Mouse (Mus musculus) MEL (cell line): ENCODE measurements at regions not wholly inside any gene's neighbourhood (a gene's known extent, or its start where the extent isn't known, plus 50 kb on each side); places are given as distances from the start of the nearest gene placed in this dataset.

ENCODE experiments used
- DNase-seq: peaks from one replicate; pipeline ENCODE4 v3.0.0; 2011; ENCODE audit warnings: low read depth, low spot score
- H3K27ac ChIP-seq: 2 replicates; pipeline ENCODE4 v1.5.1; 2012; ENCODE audit warnings: low read depth, mild to moderate bottlenecking, control low read depth, low read length, moderate library complexity; ENCODE audit not compliant: control insufficient read depth
- H3K27me3 ChIP-seq, 2 experiments: fragments of 150-350 bp in 1 of 2; sonication (generic) in 1 of 2; 2 replicates each; pipeline ENCODE4 v1.6.1; 2012; ENCODE audit warnings: low read length in 2 of 2, mild to moderate bottlenecking in 2 of 2, improper control_type of control experiment in 1 of 2, moderate library complexity in 1 of 2; ENCODE audit not compliant: insufficient read depth in 2 of 2, control insufficient read depth in 1 of 2
- H3K36me3 ChIP-seq, 2 experiments: 2 replicates each; pipeline ENCODE4 v1.6.1; 2012 to 2014; ENCODE audit warnings: low read length in 2 of 2, improper control_type of control experiment in 1 of 2, inconsistent platforms in 1 of 2, mild to moderate bottlenecking in 1 of 2; ENCODE audit not compliant: insufficient read depth in 2 of 2, control insufficient read depth in 1 of 2
- H3K4me1 ChIP-seq, 2 experiments: fragments of 150-350 bp in 1 of 2; sonication (generic) in 1 of 2; 2 replicates each; pipeline ENCODE4 v1.6.1; 2012; ENCODE audit warnings: low read length in 2 of 2, improper control_type of control experiment in 1 of 2, mild to moderate bottlenecking in 1 of 2; ENCODE audit not compliant: insufficient read depth in 2 of 2, control insufficient read depth in 1 of 2
- H3K4me3 ChIP-seq, 2 experiments: fragments of 150-350 bp in 1 of 2; sonication (generic) in 1 of 2; 2 replicates each; pipeline ENCODE4 v1.5.1; 2012; ENCODE audit warnings: low read depth in 2 of 2, low read length in 2 of 2, mild to moderate bottlenecking in 2 of 2, moderate library complexity in 2 of 2, control low read depth in 1 of 2, improper control_type of control experiment in 1 of 2; ENCODE audit not compliant: control insufficient read depth in 1 of 2, insufficient read depth in 1 of 2
- H3K79me2 ChIP-seq: 2 replicates; pipeline ENCODE4 v1.6.1; 2012; ENCODE audit warnings: mild to moderate bottlenecking, low read length, moderate library complexity; ENCODE audit not compliant: control insufficient read depth, poor library complexity, insufficient read depth
- H3K9ac ChIP-seq: 2 replicates; pipeline ENCODE4 v1.6.1; 2012; ENCODE audit warnings: low read depth, mild to moderate bottlenecking, control low read depth, low read length, moderate library complexity; ENCODE audit not compliant: control insufficient read depth, poor library complexity, severe bottlenecking
- H3K9me3 ChIP-seq: fragments of 150-350 bp; sonication (generic); replicated peaks from 2 replicates; pipeline ENCODE4 v1.6.1; 2012; ENCODE audit warnings: mild to moderate bottlenecking, low read length, improper control_type of control experiment, moderate library complexity; ENCODE audit not compliant: insufficient read depth
- CHD2 ChIP-seq: IDR thresholded peaks from 2 replicates; pipeline ENCODE4 v1.6.1; 2011; ENCODE audit warnings: low read length, improper control_type of control experiment
- CTCF ChIP-seq, 3 experiments: IDR thresholded peaks in 2 of 3; conservative IDR thresholded peaks in 1 of 3; 2 replicates each; pipeline ENCODE4 v1.5.1; 2011 to 2012; ENCODE audit warnings: low read length in 3 of 3, low read depth in 2 of 3, mild to moderate bottlenecking in 2 of 3, improper control_type of control experiment in 1 of 3, inconsistent platforms in 1 of 3, mixed read lengths in 1 of 3, moderate library complexity in 1 of 3; ENCODE audit not compliant: control insufficient read depth in 1 of 3, insufficient read depth in 1 of 3, poor library complexity in 1 of 3, severe bottlenecking in 1 of 3
- E2F4 ChIP-seq: IDR thresholded peaks from 2 replicates; pipeline ENCODE4 v1.6.1; 2011; ENCODE audit warnings: low read depth, low read length, improper control_type of control experiment, borderline replicate concordance
- ELF1 ChIP-seq: IDR thresholded peaks from 2 replicates; pipeline ENCODE4 v1.6.1; 2014; ENCODE audit warnings: low read depth, mild to moderate bottlenecking, inconsistent platforms, low read length, improper control_type of control experiment, moderate library complexity
- EP300 ChIP-seq, 2 experiments: IDR thresholded peaks; 2 replicates each; pipeline ENCODE4 v1.6.1; 2011; ENCODE audit warnings: improper control_type of control experiment in 2 of 2, low read length in 2 of 2, low read depth in 1 of 2, mild to moderate bottlenecking in 1 of 2
- ETS1 ChIP-seq: IDR thresholded peaks from 2 replicates; pipeline ENCODE4 v1.6.1; 2012; ENCODE audit warnings: low read depth, mild to moderate bottlenecking, inconsistent platforms, low read length, improper control_type of control experiment, moderate library complexity
- MAFK ChIP-seq: IDR thresholded peaks from 2 replicates; pipeline ENCODE4 v1.6.1; 2011; ENCODE audit warnings: low read depth, mild to moderate bottlenecking, low read length, improper control_type of control experiment, borderline replicate concordance
- MAX ChIP-seq: IDR thresholded peaks from 2 replicates; pipeline ENCODE4 v1.6.1; 2011; ENCODE audit warnings: low read length, improper control_type of control experiment
- MAZ ChIP-seq: IDR thresholded peaks from 2 replicates; pipeline ENCODE4 v1.6.1; 2012; ENCODE audit warnings: low read depth, mild to moderate bottlenecking, inconsistent platforms, low read length, improper control_type of control experiment
- POLR2A ChIP-seq, 2 experiments: IDR thresholded peaks; 2 replicates each; pipeline ENCODE4 v1.6.1; 2011 to 2012; ENCODE audit warnings: low read length in 2 of 2, mild to moderate bottlenecking in 2 of 2, control low read depth in 1 of 2, improper control_type of control experiment in 1 of 2, low read depth in 1 of 2, moderate library complexity in 1 of 2; ENCODE audit not compliant: control insufficient read depth in 1 of 2, insufficient read depth in 1 of 2, poor library complexity in 1 of 2
- POLR2AphosphoS2 ChIP-seq: IDR thresholded peaks from 2 replicates; pipeline ENCODE4 v1.6.1; 2011; ENCODE audit warnings: low read length, improper control_type of control experiment
- POLR2AphosphoS5 ChIP-seq: IDR thresholded peaks from 2 replicates; pipeline ENCODE4 v1.6.1; 2012; ENCODE audit warnings: low read depth, borderline replicate concordance, mild to moderate bottlenecking, inconsistent platforms, low read length, moderate library complexity, mixed read lengths
- RAD21 ChIP-seq: IDR thresholded peaks from 2 replicates; pipeline ENCODE4 v1.6.1; 2011; ENCODE audit warnings: mild to moderate bottlenecking, low read depth, low read length, improper control_type of control experiment
- RCOR1 ChIP-seq: IDR thresholded peaks from 2 replicates; pipeline ENCODE4 v1.6.1; 2012; ENCODE audit warnings: low read depth, mild to moderate bottlenecking, inconsistent platforms, low read length, improper control_type of control experiment
- SMC3 ChIP-seq: IDR thresholded peaks from 2 replicates; pipeline ENCODE4 v1.6.1; 2011; ENCODE audit warnings: low read depth, low read length, improper control_type of control experiment
- TBP ChIP-seq: IDR thresholded peaks from 2 replicates; pipeline ENCODE4 v1.8.0; 2011; ENCODE audit warnings: low read depth, low read length, improper control_type of control experiment
- UBTF ChIP-seq: IDR thresholded peaks from 2 replicates; pipeline ENCODE4 v1.6.1; 2012; ENCODE audit warnings: low read depth, mild to moderate bottlenecking, inconsistent platforms, low read length, improper control_type of control experiment, moderate library complexity, borderline replicate concordance; ENCODE audit not compliant: insufficient read depth
- USF2 ChIP-seq, 2 experiments: IDR thresholded peaks; 2 replicates each; pipeline ENCODE4 v1.6.1; 2011 to 2012; ENCODE audit warnings: improper control_type of control experiment in 2 of 2, low read length in 2 of 2, borderline replicate concordance in 1 of 2, inconsistent platforms in 1 of 2, low read depth in 1 of 2, mild to moderate bottlenecking in 1 of 2; ENCODE audit not compliant: insufficient read depth in 1 of 2
- ZC3H11A ChIP-seq: IDR thresholded peaks from 2 replicates; pipeline ENCODE4 v1.6.1; 2012; ENCODE audit warnings: low read depth, mild to moderate bottlenecking, inconsistent platforms, low read length, improper control_type of control experiment
- ZMIZ1 ChIP-seq: IDR thresholded peaks from 2 replicates; pipeline ENCODE4 v1.6.1; 2012; ENCODE audit warnings: low read depth, mild to moderate bottlenecking, inconsistent platforms, low read length, improper control_type of control experiment, moderate library complexity
- ZNF384 ChIP-seq: IDR thresholded peaks from 2 replicates; pipeline ENCODE4 v1.6.1; 2012; ENCODE audit warnings: low read depth, mild to moderate bottlenecking, inconsistent platforms, low read length, improper control_type of control experiment

DNA sequence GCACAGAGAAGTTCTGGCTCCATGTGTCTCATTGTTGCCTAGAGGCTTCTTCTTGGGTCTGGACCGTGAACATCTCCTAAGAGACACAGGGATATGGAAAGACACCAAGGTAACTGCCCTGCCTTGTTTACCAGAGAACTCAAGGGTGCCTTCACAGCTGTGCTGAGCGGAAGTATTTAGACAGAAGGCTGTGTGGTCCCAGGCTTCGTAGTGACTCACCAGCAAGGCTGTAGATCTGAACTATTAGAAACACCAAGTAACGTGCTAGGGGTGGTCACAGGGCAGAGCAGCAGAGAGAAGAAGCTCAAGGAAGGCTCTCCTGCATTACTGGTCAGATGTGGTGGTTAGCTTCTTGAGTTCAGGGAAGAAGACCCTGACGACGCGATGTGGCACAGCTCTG is 51.6 kb upstream of the Lpp start:
- H3K9me3 ChIP-seq, result no peaks in the 10 kb centered on the region
- H3K79me2 ChIP-seq, result no peaks in the 10 kb centered on the region
- no peaks in the 10 kb centered on the region for H3K36me3 ChIP-seq
- no peak for TF ChIP-seq TBP
- TF ChIP-seq RAD21, result no peak
- no peak for TF ChIP-seq POLR2AphosphoS5
- TF ChIP-seq USF2 (IDR thresholded peaks at IDR 0.05; ENCODE audit: borderline replicate concordance in 1 of 2, insufficient read depth in 1 of 2, low read depth in 1 of 2, low read length in 2 of 2), result no peak
- TF ChIP-seq RCOR1, result no peak
- TF ChIP-seq EP300 (IDR thresholded peaks at IDR 0.05; ENCODE audit: low read depth in 1 of 2, low read length in 2 of 2), result no peak
- no peak for TF ChIP-seq MAFK
- TF ChIP-seq CTCF (IDR thresholded peaks at IDR 0.05 in 2 of 3, conservative IDR thresholded peaks at IDR 0.05 in 1 of 3; ENCODE audit: control insufficient read depth in 1 of 3, insufficient read depth in 1 of 3, low read depth in 2 of 3, low read length in 3 of 3, poor library complexity in 1 of 3, severe bottlenecking in 1 of 3), result no peak
- no peak for TF ChIP-seq ELF1
- TF ChIP-seq SMC3, result no peak
- no peak for TF ChIP-seq POLR2A (IDR thresholded peaks at IDR 0.05; ENCODE audit: control insufficient read depth in 1 of 2, insufficient read depth in 1 of 2, low read depth in 1 of 2, low read length in 2 of 2, poor library complexity in 1 of 2)
- no peaks in the 10 kb centered on the region for H3K4me1 ChIP-seq
- H3K4me3 ChIP-seq, result no peak overlapping the region
- no peak overlapping the region for H3K9ac ChIP-seq
- no peak for DNase-seq
- H3K27ac ChIP-seq, result no peak overlapping the region
- H3K27me3 ChIP-seq, result no peaks in the 10 kb centered on the region

DNA sequence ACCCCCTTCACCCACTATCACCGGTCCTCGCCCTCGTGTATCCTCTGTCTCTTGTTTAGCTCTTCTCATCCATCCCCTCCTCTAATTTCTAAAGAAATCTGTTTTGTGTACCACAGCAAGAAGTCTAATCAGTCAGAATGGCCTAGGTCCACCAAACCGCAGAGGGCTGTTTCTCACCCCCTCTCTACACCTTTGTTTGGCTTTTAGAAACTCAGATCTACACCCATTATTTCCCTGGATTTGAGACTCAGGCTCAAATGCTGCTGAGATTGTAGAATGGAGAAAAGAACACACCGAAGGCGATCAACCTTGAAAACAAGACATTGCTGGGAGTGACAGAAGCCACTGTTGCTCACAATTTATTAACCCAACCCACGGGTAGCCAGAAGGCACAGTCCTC is 52.7 kb upstream of the Lpp start:
- no peak overlapping the region for H3K4me3 ChIP-seq
- DNase-seq, result no peak
- no peak overlapping the region for H3K9ac ChIP-seq
- no peaks in the 10 kb centered on the region for H3K79me2 ChIP-seq
- H3K36me3 ChIP-seq, result no peaks in the 10 kb centered on the region
- H3K9me3 ChIP-seq, result no peaks in the 10 kb centered on the region
- H3K27me3 ChIP-seq, result no peaks in the 10 kb centered on the region
- no peaks in the 10 kb centered on the region for H3K4me1 ChIP-seq
- H3K27ac ChIP-seq, result no peak overlapping the region
- TF ChIP-seq ZNF384 (no peak), RAD21 (no peak), EP300 (IDR thresholded peaks at IDR 0.05; ENCODE audit: low read depth in 1 of 2, low read length in 2 of 2) (no peak), MAZ (no peak), MAX (no peak), ZC3H11A (no peak), ETS1 (no peak), ZMIZ1 (no peak), E2F4 (no peak), CHD2 (no peak), POLR2AphosphoS2 (no peak), RCOR1 (no peak), UBTF (no peak), MAFK (no peak)
